Mouse (Mus musculus): ENCODE data around the gene Poll.

The Poll gene

DNA sequence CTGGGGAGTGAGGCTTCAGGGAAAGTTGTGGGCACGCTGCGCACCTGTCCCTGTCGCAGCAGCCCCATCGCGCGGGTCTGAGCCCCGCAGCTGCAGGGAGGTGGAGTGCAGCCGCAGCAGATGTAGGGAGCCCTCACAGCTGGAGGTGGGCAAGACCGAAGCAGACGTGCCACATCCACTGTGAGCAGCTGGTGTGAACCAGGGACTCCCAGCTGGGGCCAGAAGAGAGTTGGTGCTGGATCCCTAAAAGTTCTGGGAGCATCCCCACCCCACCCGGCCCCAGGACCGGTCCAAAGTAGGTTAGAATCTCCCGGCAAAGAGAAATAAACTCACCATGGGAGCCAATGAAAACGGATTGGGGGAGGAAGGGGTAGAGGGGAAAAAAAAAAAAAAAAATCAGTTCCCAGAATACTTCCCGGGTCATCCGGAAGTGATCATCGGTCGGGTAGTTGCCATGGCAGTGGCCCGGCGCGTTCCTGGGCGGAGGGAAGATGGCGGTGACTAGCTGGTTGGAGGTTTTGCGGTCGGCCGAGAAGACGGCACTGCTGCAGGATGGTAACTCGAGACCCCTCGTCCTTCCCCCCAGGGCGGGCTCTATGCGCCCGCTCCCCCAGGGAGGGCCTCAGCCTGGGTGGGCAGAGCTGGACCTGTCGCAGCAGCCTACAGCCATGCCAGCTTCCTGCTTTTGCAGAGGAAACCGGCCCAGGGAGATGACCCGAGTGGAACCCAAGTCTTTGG is at the start of gene Poll, which contains the start of gene Gm17018:
Gene Poll (minus strand): TSS at position 379 of the 738 bp plus-strand sequence.
Gene Gm17018 (plus strand): TSS at position 463 of the 738 bp plus-strand sequence.
- peak; percentile 91 for DNase-seq (ENCODE audit: low spot score)

DNA sequence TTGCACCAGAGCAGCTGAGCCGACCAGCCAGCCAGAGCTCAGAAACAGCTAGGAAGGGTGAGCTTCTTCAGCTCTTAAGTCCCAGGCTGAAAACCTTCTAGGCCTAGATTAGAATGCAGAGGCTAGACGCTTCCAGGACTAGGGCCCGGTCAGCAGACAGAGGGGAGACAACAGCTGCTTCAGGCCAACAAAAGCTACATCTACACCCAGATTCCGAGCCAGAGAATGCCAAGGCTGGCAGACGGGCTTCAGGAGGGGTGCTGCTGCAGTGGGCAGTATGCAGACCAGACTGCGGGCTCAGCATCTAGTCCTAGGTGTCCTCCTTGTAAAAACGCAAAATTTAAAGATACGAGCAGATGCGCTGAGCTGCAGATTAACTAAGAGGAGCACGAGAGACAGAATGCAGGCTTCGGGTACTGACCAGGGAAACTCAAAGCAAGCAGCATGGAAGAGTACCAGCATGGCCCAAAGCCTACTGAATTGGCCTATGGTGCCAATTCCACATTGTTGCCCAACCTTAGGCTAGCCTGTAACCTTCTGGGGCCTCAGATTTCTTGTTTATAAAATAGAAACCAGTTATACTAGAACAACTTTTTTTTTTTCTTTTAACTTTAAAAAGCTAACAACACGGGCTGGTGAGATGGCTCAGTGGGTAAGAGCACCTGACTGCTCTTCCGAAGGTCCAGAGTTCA is 48.5 kb upstream of the Poll start:
- DNase-seq (ENCODE audit: low spot score): no peak

DNA sequence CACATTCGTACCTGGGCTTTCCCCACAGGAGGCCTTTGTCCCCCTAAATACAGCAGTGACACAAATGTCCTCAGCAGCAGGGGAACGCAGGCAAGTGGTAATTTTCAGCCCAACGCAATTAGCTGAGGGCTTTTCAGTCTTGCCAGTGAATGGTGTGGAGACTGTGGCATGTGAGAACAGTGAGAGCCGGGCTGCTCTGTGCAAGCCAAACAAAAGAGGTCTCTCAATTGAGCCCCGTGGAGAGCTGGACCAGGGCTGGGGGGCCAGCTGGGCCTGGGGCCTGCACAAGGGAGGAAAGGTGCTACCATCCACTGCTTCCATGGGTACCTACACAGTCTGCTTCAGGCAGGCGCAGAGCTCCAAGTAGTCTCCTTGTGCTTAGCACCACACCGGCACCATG is 47.1 kb upstream of the Poll start:
- peak; percentile 52 for DNase-seq (ENCODE audit: low spot score)

DNA sequence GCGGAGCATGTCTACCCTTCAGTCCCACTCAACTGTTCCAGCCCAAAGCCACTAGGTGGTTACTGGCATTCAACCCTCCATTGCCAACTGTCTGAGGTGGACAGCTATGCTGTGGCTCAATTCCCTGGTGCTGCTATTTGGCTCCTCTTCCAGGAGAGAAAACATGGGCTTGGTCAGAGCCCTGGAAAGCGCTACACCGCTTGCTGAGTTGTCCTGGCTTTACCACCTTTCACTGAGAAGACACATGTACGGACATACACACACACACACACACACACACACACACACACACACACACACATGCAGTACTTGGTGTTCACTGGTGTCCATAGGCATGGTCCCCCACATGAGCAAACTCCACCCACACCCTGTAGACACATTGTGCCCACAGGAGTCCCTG is 46.4 kb upstream of the Poll start:
- DNase-seq (ENCODE audit: low spot score): no peak

DNA sequence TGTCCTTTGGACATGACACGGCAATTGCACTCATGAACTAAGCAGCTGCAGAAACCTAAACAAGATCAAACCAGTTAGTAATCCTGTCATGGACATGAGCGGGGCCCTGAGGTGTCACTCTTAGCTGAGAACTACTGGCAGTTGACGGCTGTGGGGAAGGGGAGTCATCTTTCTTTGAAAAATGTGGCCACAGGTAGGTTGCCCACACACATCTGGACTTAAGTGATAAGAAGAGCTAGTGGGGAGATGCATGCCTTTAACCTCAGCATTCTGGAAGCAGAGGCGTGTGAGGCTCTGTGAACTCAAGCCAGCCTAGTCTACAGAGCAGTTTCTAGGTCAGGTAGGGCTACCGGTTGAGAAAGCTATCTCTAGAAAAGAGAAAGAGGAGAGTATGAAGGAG is 42.3 kb upstream of the Poll start:
- no peak for DNase-seq (ENCODE audit: low spot score)

DNA sequence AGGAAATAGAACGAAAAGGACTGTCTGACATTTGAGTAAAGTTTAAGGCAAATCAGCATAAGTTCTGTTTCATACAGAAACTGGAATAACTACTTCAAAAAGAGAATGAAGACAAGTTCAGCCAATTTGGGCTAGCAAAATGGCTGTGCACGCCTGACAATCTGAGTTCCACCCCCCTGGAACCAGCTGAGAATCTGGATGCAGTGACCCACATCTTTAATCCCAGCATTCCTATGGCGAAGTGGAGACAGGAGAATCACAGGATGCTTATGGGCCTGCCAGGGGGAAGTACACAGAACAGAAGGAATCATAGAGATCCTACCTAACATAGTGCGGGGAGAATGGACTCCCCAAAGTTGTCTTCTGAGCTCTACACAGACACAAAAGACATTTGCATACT is 36.8 kb upstream of the Poll start:
- no peak for DNase-seq (ENCODE audit: low spot score)

DNA sequence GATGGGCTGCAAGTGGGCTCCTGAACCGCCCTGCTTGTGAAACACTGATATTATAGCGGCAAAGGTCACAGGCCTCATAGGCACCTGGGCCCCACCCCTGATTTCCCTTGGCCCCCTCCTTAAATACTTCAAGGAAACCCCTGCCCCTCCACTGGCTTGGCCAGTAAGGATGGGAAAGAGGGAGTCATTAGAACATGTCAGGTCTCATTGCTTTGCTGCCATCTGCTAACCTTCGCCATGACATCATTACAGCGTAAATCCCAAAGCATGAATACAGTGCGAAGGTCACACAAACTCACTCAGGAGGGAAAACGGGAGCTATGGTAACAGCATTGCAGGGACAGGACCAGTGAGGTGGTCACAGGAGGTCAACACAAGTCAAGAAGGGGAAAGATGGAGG is 36.1 kb upstream of the Poll start:
- DNase-seq (ENCODE audit: low spot score): peak; percentile 45

DNA sequence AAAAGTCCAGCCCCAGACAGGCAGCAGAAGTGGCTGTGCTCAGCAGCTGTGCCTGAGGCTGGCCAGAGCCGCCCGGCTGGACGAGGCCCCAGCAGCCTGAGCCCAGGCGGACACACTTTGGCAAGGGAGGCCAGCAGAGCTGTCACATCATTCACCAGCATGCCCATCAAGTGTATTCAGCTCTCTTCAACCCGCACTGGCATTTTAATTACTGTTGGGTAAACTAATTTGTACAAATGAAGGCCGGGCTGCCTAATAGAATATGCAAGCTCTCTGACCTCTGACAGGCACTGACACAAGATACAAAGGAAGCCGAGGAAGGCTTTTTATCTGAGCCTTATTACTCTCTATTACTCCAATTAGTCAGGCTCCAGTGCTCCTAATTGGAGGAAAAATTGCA is 35.7 kb upstream of the Poll start:
- peak; percentile 51 for DNase-seq (ENCODE audit: low spot score)

DNA sequence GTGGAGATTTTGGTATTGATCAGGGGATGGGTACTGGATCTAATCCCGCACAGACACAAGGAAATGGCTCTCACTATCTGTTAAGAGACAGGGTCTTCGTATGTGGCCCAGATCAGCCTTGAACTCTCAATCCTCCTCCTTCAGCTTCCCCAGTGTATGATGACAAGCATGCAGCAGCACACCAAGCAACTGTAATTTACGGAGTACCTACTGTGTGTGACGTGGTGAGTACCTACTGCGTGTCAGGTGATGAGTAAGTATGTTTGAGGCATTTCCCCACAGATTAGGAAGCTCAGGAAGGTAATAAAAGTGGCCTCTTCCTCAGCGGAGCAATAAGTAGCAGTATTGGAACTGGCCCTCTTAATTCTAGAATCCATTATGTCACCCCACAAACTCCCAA is 35.1 kb upstream of the Poll start:
- DNase-seq (ENCODE audit: low spot score): no peak

DNA sequence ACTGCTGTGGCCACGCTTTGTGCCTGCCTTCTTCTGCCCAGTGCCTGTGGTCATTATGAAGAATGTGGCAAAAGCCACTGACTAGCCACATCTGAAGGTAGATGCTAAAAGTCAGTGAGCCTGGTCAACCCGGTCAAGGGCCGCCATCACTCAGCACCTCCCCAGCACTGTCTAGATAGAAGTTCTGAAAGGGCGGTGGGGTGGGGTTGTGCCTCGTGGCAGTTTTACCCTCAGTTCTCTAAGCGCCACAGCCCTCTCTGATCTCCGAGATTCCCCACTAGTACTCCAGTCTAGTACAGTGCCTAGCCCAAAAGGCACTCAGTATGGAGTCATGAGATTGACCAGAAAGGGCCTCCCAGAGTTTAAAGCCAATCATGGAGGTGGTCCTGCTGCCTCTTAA is 33.7 kb upstream of the Poll start:
- DNase-seq (ENCODE audit: low spot score): no peak

DNA sequence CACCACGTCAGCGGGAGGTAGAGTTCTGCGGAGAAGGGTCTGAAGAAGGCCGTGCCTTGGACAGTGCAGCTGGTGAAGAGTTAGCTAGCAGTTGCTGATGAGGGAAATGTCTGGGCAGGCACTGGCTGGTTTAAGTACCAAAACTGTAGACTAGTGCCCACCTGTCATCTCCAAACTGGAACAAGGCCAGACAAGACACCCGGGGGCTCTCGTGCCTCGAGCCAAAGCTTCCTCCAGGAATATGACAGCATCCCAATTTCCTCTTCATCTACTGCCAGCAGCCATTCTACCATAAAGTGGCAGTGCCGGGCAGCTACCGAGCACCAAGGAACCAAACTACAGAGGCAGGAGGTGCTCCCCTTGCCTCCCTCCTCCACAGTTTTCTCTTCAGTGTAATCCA is 32.6 kb upstream of the Poll start:
- DNase-seq (ENCODE audit: low spot score): no peak

DNA sequence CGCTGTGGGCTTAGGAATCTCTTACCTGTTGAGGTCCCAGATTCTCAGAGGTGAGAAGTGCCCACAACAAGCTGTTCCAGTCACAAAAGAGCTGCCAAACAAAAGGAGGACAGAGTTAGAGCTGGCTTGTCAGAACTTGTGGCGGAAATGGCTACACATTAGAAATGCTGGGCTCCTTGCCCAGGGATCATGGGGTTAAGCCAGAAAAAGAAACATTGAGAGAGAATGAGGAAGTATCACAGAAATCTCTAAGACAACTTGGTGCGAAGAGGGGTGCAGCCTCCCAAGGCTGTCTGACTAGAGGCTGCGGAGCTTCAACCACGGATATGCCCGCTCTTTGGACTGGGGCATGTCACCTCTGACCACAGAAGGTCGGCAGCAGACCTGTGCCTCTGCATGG is 31.4 kb upstream of the Poll start:
- DNase-seq (ENCODE audit: low spot score): no peak

DNA sequence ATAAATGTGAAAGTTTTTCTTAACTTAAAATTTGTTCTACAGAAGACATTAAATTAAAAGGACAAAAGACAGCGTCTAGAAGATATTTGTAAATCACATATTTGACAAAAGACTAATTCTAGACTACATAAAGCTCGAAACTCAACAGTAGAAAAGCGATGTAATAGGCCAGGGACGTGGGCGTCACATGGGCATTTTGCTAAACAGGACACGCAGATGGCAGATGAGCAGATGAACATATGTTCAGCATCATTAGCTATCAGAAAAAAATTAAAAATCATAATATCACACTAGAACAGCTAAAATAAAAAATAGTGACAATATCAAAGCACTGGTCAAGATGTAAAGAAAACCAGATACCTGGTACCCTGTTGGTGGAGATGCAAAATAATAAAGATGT is 29.4 kb upstream of the Poll start:
- no peak for DNase-seq (ENCODE audit: low spot score)

DNA sequence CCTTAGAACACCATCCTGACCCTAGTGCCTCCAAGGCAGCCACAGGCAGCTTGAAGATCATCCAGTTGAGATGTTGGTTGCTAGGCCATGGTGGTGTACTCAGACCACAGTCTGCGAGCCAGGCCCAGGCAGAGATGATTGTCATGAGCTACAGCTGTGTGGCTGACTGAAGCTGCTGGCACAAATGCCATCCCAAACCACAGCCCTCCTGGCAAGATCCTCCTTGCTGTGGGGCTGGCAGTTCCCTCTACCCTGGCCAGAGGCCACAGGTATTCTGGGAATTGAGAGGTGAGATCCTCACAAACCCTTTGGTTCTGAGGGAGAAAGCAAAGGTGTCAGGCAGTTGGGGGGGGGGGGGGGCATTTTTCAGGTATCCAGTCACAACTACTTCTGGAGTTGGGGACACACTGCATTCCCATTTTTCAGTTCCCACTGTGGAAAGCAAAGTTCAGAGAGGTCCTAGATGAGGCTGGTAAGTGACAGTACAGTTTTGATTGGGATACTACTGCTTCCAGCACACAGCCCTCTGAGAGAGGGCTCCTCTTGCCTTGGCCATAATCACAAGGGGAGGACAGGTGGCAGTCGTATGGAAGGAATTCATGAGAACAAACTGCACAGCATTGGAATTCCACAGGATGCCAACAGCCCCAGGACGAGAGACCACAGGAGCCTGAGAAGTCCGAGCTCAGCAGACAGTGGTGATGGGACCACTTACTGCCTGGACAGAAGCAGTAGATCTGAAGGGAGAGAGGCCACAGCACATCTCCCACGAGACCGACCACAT is 27.4 kb upstream of the Poll start:
- DNase-seq (ENCODE audit: low spot score): no peak

DNA sequence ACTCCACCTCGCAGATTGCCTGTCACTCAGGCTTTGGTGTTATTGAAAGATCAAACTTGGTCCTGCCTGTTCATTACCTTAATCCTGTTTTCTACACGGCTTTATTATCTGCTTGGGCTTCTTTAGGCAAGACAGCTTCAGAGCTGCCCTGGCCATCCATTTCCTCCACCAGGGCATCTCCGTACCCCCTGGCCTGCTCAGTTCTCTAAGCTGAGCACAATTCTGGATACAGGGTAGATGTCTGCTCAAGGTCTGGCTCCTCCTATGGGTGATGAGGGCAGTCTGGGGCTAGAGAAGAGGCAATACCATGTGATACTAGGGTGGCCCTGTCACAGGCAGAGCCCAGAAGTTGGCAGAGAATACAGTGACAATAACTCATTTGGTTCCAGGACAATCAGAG is 26.5 kb upstream of the Poll start:
- no peak for DNase-seq (ENCODE audit: low spot score)

DNA sequence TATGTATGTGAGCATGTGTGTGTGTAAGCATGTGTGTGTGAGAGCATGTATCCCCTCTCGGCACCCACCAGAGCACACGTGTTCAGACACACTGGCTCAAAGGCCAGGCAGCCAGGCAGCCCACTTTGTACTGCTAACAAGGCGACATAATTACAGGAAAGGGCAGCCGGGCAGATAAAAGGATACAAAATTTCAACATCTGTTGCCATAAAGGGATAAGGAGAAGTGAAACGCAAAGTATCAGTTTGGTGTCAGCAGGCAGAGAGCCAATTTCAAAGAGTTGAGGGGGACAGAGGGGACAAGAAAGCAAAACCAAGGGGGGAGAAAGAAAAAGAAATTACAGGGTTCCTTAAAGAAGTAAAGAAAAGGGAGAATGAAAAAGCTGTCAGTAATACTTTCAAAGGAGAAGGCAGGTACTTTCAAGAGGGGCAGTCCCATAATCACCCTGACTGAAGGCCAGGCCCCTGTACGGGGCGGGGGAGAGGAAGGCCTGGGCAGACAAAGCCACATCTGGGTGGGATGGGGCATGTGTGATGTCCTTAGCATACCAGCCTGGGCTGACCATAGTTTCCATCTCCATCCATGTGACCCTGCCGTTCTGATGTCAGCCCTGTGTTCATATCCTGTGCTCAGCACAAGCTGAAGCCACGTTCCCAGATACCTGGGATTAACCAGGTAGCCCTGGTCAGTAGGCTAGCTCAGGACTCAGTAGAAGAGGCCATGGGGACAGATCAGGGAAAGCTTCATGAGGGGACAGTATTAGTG is 24.7 kb upstream of the Poll start:
- no peak for DNase-seq (ENCODE audit: low spot score)

DNA sequence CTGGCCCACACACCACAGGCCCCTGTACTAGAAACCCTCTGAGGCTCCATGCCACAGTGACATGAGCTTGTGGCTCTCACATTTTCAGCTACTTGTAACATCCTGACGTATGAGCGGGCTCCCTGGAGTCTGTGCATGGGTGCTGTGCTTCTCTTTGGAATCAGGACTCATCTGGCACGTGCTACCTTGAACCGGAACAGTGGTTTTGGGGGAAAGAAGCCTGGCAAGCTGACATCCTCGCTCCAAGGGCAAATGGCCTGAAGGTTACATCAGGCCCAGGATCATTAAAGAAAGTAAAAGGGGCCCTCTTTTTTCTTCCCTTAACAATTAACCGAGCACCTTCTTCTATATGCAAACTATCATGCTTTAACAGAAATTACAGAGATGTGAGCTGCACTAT is 22.8 kb upstream of the Poll start:
- DNase-seq (ENCODE audit: low spot score): no peak

DNA sequence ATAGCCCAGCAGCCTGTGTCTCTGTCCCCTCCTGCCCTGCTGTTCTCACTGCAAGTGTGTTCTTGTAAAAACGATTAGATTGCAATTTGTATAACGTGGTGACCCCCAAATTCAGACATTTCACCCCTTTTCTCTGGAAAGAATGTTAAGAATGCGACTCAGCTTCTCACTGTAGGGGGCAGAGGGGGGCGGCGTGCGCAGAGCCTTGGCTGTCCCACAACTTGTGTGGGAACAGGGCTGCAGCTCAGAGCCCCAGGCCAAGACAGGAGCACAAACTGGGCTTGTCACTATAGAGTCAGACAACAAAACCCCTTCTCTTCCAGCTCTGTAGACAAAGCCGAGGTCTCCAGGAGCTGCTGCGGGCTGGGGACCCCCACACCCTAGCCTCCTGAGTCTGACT is 21.8 kb upstream of the Poll start:
- DNase-seq (ENCODE audit: low spot score): no peak

DNA sequence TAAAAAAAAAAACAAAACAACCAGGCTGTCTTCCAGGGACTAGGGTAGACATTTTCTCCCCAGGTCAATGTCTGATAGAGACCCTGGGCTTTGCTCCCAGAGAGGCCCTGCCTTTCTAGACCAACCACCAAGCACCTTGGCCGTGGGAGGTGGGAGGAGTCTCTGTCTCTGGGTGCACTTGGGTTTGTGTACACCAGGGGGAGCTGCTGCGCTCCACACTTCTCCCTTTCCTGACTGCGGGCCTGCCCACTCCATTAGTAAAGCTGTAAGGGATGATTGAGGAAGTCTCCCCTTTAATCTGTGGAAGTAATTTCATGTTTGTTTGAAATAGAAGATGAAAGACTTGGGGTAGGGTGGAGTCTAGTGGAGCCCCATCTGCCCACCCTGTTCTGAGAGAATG is 20.9 kb upstream of the Poll start:
- DNase-seq (ENCODE audit: low spot score): peak; percentile 78

DNA sequence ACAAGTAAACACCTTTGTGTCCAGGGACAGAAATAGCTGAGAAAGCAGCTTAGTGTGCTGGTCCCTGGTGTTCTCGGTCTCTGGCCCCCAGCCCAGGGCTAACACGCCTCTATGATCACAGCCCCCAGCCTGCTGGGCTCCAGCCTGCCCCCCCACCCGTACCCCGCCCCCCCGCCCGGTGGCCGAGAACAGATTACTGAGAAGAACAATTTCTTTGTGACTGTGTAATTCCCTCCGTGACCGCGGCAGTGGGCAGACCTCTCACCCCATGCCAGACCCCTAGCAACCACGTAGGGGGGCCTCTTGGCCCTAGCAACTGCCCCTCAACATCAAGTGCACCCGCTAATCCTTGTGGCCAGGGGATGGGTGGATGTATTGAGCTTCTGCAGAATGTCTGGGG is 19.9 kb upstream of the Poll start:
- DNase-seq (ENCODE audit: low spot score): no peak

DNA sequence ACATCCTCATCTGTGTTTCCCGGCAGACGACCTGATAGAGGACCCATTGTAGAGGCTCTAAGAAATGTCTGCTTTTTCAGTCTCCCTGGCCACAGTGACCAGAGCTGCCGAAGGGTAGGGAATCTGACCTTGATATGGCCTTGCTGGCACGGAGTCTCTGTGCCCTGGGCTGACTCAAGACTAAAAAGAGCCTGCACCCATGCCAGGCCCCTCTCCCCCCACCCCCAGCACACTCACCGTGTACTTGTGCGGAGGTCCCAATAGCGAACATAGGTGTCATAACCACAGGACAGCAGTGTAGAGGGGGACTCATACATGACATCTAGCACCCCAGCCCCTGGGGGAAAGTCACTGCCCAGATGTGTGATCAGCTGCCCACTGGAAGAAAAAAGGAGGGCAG is 19.1 kb upstream of the Poll start:
- DNase-seq (ENCODE audit: low spot score): no peak

DNA sequence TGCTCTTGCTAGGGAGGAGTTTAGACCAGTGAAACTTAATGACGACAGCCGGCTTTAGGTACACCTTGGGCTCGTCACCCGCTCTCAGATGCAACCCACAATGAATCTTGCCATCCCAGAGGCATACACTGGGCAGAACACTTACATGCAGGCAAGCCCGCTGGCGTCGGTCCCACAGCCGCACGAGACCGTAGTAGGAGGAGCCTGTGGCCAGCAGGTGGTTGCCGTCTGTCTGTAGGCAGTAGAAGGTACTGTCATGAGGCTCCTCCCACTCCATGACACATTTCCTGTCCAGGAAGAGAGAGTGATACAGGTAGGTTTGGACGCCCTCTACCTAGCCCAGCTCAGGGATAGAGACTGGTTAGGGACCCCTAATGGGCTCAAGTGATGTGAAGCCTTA is 18.6 kb upstream of the Poll start:
- no peak for DNase-seq (ENCODE audit: low spot score)
